Mouse (Mus musculus): ENCODE data around the gene Mrpl52.

The Mrpl52 gene

GRCm38 (mm10) chr14:54412000-54412576, 14.6 kb upstream of the Mrpl52 start:
- DNase-seq (ENCODE audit: low spot score in 2 of 2), result no peak

DNA sequence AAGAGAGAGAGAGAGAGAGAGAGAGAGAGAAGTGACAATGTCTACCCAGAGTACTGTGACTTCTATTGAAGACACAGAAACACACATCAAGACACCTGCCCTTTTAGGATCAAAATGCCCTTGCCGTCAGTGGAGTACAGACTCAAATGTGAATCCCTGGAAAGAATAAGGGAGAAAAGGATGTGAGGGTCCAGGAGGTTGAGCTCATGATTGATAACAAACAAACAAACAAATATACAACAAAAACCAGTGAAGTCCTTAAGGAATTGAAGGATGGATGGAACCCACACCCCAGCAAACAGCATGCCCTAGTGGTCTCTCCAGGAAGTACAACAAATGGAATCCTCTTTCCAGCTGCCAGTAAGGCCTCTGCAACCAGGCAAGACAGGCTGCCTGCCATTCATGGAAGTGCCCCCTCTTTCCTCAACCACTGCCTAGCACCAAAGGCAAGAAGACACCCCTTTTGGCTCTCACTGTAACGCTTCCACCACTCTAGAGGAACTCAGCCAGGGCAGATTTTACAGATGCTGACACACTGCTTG, 14.0 kb upstream of the Mrpl52 start:
- DNase-seq (ENCODE audit: low spot score in 2 of 2), result peak in 1 of 2 experiments; percentile 55

DNA sequence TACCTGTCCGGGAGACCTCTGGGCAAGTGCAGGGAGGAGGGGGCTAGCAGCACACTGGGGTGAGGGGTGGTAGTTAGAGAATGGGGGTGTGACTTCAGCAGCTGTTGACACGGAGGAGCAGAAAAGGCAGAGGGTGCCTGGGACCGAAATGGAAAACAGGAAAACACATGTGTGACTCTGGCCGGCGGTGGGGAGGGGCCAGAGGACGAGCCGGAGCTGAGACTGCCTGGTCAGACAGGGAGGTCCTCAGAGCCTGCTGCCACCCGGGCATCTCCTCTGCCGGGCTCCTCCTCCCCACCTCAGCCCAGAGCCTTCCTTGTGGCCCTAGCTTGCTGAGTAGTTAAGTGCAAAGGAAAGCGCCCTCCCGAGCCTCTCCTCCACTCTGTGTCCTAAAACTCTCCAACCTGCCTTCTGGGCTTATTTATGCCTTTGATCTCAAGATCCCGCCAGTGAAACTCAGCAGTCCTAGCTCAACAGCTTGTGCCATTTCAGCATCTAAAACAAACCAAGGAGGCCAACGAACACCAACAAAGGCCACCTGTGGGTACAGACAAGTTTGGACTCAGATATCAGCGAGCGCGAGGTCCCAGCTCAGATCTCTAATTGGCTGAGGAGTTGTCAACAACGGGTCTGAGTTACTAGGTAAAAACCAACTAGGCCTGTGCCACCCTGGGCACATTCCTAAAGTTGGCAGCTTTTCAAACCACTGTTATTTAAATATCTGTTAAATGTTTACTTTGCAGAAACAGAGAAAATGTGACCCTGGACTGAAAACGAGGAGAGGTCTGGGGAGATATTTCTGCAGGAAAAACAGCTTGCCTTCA, 12.6 kb upstream of the Mrpl52 start:
- peak in 1 of 2 experiments; percentile 71 for DNase-seq (ENCODE audit: low spot score in 2 of 2)

- DNase-seq (ENCODE audit: low spot score in 2 of 2), result no peak
Measured at GRCm38 (mm10) chr14:54415241-54416020, 11.3 kb upstream of the Mrpl52 start.

DNA sequence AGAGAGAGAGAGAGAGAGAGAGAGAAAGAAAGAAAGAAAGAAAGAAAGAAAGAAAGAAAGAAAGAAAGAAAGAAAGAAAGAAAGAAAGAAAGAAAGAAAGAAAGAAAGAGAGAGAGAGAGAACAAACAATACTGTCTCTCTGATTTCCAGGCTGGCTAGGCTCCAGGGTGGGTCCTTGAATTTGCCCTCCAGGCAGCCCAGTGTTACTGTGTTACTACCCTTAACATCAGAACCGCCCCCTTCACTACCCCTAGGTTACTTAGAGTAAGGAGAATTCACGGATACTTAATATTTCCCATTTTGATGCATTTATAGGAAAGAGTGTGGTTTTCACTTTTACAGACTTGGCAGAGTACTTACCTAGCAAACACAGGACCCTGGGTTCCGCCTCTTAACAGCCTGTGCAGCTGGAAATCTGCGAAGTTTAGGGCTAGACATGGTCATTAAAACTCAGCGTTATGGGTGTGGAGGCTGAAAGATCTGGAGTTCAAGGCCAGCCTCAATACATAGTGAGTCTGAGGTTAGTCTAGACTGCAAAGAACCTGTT, 10.4 kb upstream of the Mrpl52 start:
- DNase-seq (ENCODE audit: low spot score in 2 of 2), result no peak

DNA sequence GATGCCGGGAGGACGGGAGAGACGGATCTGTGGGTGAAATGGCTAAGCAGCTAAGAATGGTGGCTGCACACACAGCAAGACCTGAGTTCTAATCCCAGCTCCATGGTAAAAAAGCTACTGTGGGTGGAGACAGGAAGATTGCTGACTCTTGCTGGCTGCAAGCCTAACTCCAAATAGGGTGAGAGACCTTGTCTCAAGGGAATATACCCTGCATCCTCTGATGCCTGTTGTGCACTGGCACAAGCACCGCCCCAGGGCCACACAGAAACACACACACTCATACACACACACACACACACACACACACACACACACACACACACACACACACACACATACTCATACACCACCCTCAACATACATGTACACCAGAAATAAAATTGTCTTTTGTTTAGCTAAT, 9.9 kb upstream of the Mrpl52 start:
- no peak for DNase-seq (ENCODE audit: low spot score in 2 of 2)

- peak; percentile 62 to 79 for DNase-seq (ENCODE audit: low spot score in 2 of 2)
Measured at GRCm38 (mm10) chr14:54417623-54418081, 9.1 kb upstream of the Mrpl52 start, which contains the start of gene Slc7a7. Gene Slc7a7, minus strand, starts transcription at chr14:54417780.

DNA sequence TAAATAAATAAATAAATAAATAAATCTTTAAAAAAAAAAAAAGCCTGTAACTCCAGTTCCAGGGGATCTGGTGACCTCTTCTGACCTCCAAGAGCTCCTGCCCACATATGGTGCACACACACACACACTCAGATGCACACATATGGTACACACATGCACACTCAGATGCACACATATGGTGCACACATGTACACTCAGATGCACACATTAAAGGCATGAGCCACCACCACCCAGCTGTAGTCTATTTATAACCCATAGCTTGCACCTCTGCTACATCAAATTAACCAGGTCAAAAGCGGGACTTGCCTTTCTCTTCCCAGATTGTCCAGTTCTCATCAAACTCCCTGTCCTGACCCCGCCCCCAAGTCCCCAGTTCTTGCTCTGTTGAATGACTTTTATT, 5.7 kb upstream of the Mrpl52 start:
- no peak for DNase-seq (ENCODE audit: low spot score in 2 of 2)

DNA sequence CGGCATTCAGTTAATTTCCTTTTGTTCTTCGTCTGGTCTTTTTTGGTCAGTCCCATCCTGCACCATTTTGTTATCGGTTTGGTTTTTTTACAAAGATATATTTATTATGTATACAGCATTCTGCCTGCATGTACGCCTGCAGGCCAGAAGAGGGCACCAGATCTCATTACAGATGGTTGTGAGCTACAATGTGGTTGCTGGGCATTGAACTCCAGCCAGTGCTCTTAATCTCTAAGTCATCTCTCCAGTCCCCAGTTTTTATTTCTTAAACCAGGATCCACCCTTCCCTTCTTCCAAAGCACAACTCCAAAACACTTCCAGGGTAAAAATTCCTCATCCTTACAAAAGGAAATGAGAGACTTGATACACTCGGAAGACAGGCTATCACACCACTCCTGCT, 3.3 kb upstream of the Mrpl52 start:
- peak in 1 of 2 experiments; percentile 47 for DNase-seq (ENCODE audit: low spot score in 2 of 2)

DNA sequence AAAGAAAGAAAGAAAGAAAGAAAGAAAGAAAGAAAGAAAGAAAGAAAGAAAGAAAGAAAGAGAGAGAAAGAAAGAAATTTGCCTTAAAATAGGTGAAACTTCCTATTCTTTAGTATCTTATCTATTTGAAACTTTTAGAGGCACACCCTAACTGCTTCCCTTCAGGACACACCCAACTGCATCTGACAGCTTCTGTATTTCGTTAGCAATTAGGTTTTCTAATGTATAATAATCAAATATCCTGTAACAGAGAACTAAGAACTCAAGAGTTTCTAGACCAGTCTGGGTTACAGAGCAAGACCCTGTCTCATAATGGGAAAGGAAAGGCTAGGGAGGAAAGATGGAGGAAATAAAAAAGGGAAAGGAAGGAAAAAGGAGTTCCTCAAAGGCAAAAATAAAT, 2.1 kb upstream of the Mrpl52 start:
- DNase-seq (ENCODE audit: low spot score in 2 of 2), result no peak

GRCm38 (mm10) chr14:54425540-54425939, 1.2 kb upstream of the Mrpl52 start:
- no peak for DNase-seq (ENCODE audit: low spot score in 2 of 2)

GRCm38 (mm10) chr14:54426003-54426688, 563 bp upstream of the Mrpl52 start:
- no peak for DNase-seq (ENCODE audit: low spot score in 2 of 2)

- DNase-seq (ENCODE audit: low spot score in 2 of 2), result no peak
Measured at GRCm38 (mm10) chr14:54427696-54428095, 987 bp downstream of the Mrpl52 start.

GRCm38 (mm10) chr14:54428421-54428820, 1.7 kb downstream of the Mrpl52 start:
- DNase-seq (ENCODE audit: low spot score in 2 of 2), result no peak

- no peak for DNase-seq (ENCODE audit: low spot score in 2 of 2)
Measured at GRCm38 (mm10) chr14:54429332-54430093, 2.8 kb downstream of the Mrpl52 start.

GRCm38 (mm10) chr14:54430406-54431145, 3.9 kb downstream of the Mrpl52 start:
- DNase-seq (ENCODE audit: low spot score in 2 of 2), result no peak

DNA sequence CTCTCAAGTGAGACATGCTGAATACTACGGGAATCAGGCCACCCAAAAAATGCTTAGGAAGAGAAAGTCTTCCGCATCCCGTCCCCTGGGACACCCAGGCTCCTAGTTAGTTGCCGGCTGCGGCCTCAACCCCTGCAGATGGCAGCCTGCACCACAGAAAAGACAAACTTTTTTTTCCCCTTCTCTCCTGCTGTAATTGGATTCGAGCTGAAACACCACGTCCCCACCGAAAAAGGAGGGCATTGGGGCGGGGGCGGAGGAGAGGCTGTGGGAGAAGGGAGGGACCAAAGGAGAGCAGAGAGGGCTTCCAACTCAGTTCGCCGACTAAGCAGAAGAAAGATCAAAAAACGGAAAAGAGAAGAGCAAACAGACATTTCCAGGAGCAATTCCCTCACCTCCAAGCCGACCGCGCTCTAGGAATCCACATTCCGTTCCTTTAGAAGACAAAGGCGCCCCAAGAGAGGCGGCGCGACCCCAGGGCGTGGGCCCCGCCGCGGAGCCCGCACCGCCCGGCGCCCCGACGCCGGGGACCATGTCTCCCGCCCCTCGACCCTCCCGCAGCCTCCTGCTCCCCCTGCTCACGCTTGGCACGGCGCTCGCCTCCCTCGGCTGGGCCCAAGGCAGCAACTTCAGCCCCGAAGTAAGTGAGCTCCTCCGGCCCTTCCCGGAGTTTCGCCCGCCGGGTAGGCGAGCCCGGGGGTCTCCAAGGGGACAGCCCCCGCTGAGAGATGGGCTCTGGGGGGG, 4.8 kb downstream of the Mrpl52 start, which contains the start of gene Mmp14:
Gene Mmp14, plus strand, starts transcription at position 279 of the 744 bp plus-strand sequence.
- DNase-seq (ENCODE audit: low spot score in 2 of 2), result peak; percentile 45 to 80

DNA sequence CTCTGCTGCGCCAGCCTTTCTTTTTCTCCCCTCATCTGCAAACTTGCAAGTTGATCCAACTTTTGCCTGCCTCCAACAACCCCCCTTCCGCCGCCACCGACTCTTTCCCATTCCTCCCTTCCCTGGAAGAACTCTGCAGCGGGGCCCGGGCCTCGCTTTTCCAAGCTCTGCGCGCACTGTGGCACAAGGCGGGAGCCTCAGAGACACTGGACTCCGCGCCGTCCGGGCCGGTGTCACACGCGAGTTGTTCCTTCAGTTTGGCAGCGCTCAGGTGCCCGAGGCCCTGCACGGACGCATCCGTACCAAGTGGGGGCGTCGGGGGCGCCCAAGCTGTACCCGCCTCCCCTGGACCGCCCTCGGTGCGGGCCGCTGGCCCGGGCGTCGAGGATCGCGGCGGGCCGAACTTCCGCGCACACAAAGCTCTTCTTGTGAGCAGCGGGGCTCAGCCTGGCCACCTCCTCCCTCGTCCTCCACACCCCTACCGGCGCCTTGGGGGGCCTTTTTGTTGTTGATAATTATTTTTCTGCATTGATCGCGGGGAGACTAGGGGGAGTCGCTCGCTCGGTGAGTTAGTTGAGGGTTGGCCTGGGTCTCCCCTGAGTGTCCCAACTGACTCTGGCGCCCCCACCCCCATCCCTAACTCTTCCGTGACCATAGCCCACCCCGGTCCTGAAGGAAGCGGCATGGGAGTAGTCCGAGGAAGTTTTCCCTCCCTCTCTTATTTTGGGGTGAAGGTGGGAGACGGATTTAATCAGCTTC, 5.5 kb downstream of the Mrpl52 start:
- DNase-seq (ENCODE audit: low spot score in 2 of 2), result peak; percentile 60 to 83

All from spleen, postnatal 4 days (tissue).